Mouse (Mus musculus) neural tube, embryonic 14.5 days (tissue): ENCODE results near the gene Gm3676. TPM values are rescaled to one million over a fixed set of nuclear protein-coding genes. Genes with fewer than 3 reads are reported as not detected.
"Not testable (repeated sequence)": the region's sequence is repeated elsewhere in the genome, so short reads cannot be mapped to it uniquely, and the experiment has no call there.

ENCODE experiments used
- ATAC-seq: fragments of 200-750 bp; cut with Nextera tagmentation; 2 replicates; pipeline ENCODE4 v1.8.0; 2017; ENCODE audit warnings: low read depth, mild to moderate bottlenecking, moderate TSS enrichment, moderate library complexity
- H3K27ac ChIP-seq: fragments of 300-500 bp; sonication (generic); 2 replicates; pipeline ENCODE4 v1.5.1; 2014; ENCODE audit warnings: low read depth, mild to moderate bottlenecking, control low read depth, low read length, moderate library complexity, mixed read lengths
- H3K27me3 ChIP-seq: fragments of 300-500 bp; sonication (generic); 2 replicates; pipeline ENCODE4 v1.6.1; 2014; ENCODE audit warnings: low read length; ENCODE audit not compliant: control insufficient read depth, insufficient read depth
- H3K36me3 ChIP-seq: fragments of 300-500 bp; sonication (generic); 2 replicates; pipeline ENCODE4 v1.6.1; 2014; ENCODE audit warnings: low read length, mixed read lengths; ENCODE audit not compliant: control insufficient read depth, insufficient read depth
- H3K4me1 ChIP-seq: fragments of 300-500 bp; sonication (generic); 2 replicates; pipeline ENCODE4 v1.6.1; 2014; ENCODE audit warnings: low read length; ENCODE audit not compliant: control insufficient read depth, insufficient read depth
- H3K4me2 ChIP-seq: fragments of 300-500 bp; sonication (generic); 2 replicates; pipeline ENCODE4 v1.6.1; 2014; ENCODE audit warnings: mild to moderate bottlenecking, low read depth, low read length, control low read depth
- H3K4me3 ChIP-seq: fragments of 300-500 bp; sonication (generic); 2 replicates; pipeline ENCODE4 v1.5.1; 2014; ENCODE audit warnings: low read depth, low read length, control low read depth, mixed read lengths
- H3K9ac ChIP-seq: fragments of 300-500 bp; sonication (generic); replicated peaks from 2 replicates; pipeline ENCODE4 v1.6.1; 2014; ENCODE audit warnings: low read depth, mild to moderate bottlenecking, control low read depth, low read length, mixed read lengths
- H3K9me3 ChIP-seq: fragments of 300-500 bp; sonication (generic); 2 replicates; pipeline ENCODE4 v1.6.1; 2016; ENCODE audit warnings: low read length; ENCODE audit not compliant: control insufficient read depth
- WGBS: fragments of 180-500 bp; shearing (Covaris S2); extraction: QIAGEN DNeasy Blood & Tissue Kit; methylation state at CpG from one replicate; pipeline ENCODE4 v1.1.7; 2014; 5-methylcytosine and 5-hydroxymethylcytosine counted together
- polyA plus RNA-seq: library from polyadenylated mRNA; unstranded; fragments of >200 nt; fragmentation: Nextera tagmentation; extraction: Ambion mirVana; gene quantifications from 2 replicates; pipeline ENCODE4 v1.2.1, GENCODE M21; 2014

Gm3676 gene
- not detected in 2 replicates for polyA plus RNA-seq

DNA sequence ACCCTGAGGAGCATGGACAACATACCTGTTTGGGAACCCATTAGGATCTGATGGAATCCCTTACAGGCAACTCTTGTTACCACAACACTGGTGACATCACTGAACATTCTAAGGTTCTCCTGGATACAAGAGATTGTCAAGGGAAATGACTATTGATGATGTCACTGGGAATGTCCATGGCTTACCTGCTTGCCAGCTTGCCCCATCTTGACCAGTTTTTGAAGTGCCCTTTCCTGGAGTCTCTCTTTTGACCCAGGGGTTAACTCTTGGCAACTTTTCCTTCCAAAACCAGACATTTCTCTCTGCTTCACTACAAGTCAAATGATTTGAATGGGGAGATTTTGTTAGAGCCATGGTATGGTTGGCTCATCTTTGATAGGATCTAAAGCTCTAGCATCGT is at the start of gene Gm3676:
Gene Gm3676 (minus strand): TSS at position 101 of the 400 bp plus-strand sequence.
- not testable (repeated sequence) for ATAC-seq, H3K27ac ChIP-seq, H3K9me3 ChIP-seq, H3K36me3 ChIP-seq, H3K4me3 ChIP-seq, H3K9ac ChIP-seq, H3K4me2 ChIP-seq, H3K27me3 ChIP-seq, H3K4me1 ChIP-seq
- WGBS, result no CpG with 5 or more reads among the region's 1 CpGs

DNA sequence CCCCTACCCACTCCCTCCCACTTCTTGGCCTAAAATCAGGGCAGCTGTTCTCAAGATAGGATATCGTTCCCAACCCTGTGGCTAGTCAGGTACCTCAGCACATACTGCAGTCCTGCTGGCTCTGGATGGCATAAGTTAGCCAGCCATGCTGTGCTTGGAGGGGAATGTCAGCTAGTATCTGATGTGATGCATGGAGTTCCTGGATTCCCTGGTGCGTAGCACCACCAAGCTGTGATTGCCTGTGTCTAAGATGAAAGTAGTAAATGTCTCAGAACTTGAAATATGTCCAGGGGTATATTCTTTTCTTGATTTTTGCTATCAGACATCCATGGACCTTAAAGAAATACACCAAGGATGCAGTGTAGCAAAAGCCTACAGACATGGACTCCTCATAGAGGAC is 1.9 kb upstream of the Gm3676 start:
- not testable (repeated sequence) for H3K9me3 ChIP-seq, ATAC-seq, H3K27ac ChIP-seq, H3K4me3 ChIP-seq, H3K36me3 ChIP-seq, H3K4me1 ChIP-seq, H3K27me3 ChIP-seq, H3K9ac ChIP-seq, H3K4me2 ChIP-seq
- 85% methylated on average over 2 of the region's 2 CpGs for WGBS

DNA sequence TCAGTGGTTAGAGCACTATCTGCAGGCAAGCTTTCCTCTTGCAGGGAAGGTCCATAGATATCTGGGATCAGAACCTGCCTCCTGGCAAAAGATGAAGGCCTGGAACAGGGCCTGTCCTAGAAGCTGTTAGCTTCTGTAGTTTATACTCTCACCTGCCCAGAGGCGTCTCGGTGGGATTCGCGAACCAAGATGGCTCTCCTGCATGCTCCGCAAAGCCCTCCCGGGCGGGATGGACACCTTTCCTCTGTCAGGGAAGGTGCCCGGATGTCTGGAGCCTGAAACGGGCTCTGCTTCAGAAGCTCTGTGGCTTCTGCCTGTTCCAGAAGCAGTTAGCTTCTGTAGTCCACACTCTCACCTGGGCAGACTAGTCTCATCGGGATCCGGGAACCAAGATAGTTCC is 16.1 kb downstream of the Gm3676 start:
- H3K27ac ChIP-seq, H3K36me3 ChIP-seq, ATAC-seq, H3K9ac ChIP-seq, H3K27me3 ChIP-seq, H3K4me2 ChIP-seq, H3K4me1 ChIP-seq, H3K4me3 ChIP-seq, H3K9me3 ChIP-seq: not testable (repeated sequence)
- WGBS, result 93% methylated on average over 9 of the region's 11 CpGs

DNA sequence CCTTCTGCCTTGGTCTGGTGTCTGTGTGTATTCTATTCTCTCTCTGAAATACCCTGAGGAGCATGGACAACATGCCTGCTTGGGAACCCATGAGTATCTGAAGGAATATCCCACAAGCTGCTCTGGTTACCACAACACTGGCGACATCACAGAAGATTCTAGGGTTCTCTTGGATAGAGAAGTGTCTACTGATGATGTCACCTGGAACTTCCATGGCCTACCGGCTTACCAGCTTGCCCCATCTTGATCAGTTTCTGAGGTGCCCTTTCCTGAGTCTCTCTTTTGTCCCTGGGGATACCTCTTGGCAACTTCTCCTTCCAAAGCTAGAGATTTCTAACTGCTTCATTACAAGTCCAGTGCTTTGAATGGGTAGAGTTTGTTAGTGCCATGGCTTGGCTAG is 21.8 kb downstream of the Gm3676 start, which contains the start of gene Gm3072:
Gene Gm3072 (minus strand): TSS at position 101 of the 400 bp plus-strand sequence.
- not testable (repeated sequence) for ATAC-seq

DNA sequence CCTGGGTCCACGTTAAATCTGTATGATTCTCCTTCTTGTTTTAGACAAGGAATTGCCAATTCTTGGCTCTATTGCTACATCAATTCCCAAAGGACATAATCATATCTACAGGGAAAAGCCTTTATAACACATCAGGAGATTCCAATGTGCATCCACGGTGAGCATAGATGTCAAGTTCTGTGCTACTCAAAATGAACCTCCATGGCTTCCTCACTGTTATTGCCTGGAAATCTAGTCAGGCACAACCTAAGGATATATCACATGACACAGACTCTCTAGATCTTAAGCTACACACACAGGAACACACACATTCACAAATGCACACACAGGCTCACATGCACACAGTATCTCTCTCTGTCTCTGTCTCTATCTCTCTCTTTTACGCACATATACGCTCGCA is 23.8 kb downstream of the Gm3676 start:
- WGBS, result 99% methylated on average over 4 of the region's 5 CpGs
- not testable (repeated sequence) for H3K9ac ChIP-seq, H3K4me1 ChIP-seq, H3K27ac ChIP-seq, ATAC-seq, H3K36me3 ChIP-seq, H3K27me3 ChIP-seq, H3K4me2 ChIP-seq, H3K9me3 ChIP-seq, H3K4me3 ChIP-seq

More for the DNA sequence above, 21.8 kb downstream of the Gm3676 start, which contains the start of gene Gm3072:
- H3K4me3 ChIP-seq, H3K4me1 ChIP-seq, H3K27ac ChIP-seq, H3K9me3 ChIP-seq, H3K36me3 ChIP-seq, H3K9ac ChIP-seq, H3K27me3 ChIP-seq, H3K4me2 ChIP-seq: not testable (repeated sequence)
- WGBS, result 74% methylated on average over 1 of the region's 2 CpGs

DNA sequence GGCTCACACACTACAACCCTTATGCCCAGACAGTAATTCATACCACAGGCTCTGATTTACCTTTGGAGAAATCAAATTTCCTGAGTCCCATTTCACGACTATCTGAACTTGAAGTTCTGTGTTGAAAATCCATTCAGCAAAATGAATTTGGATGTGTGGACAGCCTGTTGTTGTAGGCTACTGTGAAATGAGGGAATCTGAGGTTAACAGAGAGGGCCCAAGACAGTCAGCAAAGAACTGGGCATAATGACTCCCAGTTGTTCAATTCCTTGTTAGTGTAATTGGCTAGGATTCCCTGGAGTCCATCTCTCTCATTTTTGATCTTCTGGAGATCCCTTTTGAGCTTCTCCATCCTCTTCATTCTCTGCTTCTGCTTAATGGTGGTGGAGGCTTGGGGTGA is 35.6 kb downstream of the Gm3676 start:
- H3K4me2 ChIP-seq, H3K4me1 ChIP-seq, H3K9me3 ChIP-seq, H3K9ac ChIP-seq, H3K4me3 ChIP-seq, H3K27me3 ChIP-seq, H3K27ac ChIP-seq, H3K36me3 ChIP-seq, ATAC-seq: not testable (repeated sequence)
- WGBS, result 81% methylated on average over 1 of the region's 1 CpGs

DNA sequence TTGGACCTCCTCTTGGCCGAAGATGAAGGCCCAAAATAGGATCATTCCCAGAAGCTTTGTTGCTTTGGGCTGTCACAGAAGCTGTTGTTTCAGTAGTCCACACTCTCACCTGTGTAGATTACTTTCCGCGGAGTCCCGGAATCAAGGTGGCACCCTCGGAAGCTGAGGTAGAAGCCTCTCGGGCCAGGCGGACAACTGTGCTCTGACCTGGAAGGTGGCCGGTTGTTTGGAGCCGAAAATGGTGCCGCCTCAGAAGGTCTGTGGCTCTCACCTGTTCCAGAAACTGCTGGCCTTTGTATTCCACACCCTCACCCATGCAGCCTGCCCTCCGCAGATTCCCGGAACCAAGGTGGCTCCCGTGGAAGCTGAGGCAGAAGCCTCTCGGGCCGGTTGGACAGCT is 45.4 kb downstream of the Gm3676 start:
- 95% methylated on average over 15 of the region's 15 CpGs for WGBS
- not testable (repeated sequence) for ATAC-seq, H3K9ac ChIP-seq, H3K4me2 ChIP-seq, H3K9me3 ChIP-seq, H3K4me1 ChIP-seq, H3K27ac ChIP-seq, H3K27me3 ChIP-seq, H3K36me3 ChIP-seq, H3K4me3 ChIP-seq

Other genes with a start within 250 kb of the Gm3676 start
- not detected in 2 replicates for gene Gm6482, start 238.2 kb downstream of the Gm3676 start, polyA plus RNA-seq
- gene Gm7954, start 193.0 kb downstream of the Gm3676 start, polyA plus RNA-seq, result not detected in 2 replicates
- not detected in 2 replicates for gene Gm3486, start 157.0 kb downstream of the Gm3676 start, polyA plus RNA-seq
- not detected in 2 replicates for gene Gm7970, start 90.9 kb downstream of the Gm3676 start, polyA plus RNA-seq
- not detected in 2 replicates for gene 1700049E17Rik2, start 73.3 kb downstream of the Gm3676 start, polyA plus RNA-seq
- not detected in 2 replicates for gene Gm3072, start 21.9 kb downstream of the Gm3676 start, polyA plus RNA-seq
- gene Gm8068, start 55.4 kb upstream of the Gm3676 start, polyA plus RNA-seq, result not detected in 2 replicates
- not detected in 2 replicates for gene Gm7929, start 104.1 kb upstream of the Gm3676 start, polyA plus RNA-seq
- not detected in 2 replicates for gene Gm47189, start 126.0 kb upstream of the Gm3676 start, polyA plus RNA-seq